ENCODE assay signal across 9 mouse cellular contexts in the genomic region with DNA sequence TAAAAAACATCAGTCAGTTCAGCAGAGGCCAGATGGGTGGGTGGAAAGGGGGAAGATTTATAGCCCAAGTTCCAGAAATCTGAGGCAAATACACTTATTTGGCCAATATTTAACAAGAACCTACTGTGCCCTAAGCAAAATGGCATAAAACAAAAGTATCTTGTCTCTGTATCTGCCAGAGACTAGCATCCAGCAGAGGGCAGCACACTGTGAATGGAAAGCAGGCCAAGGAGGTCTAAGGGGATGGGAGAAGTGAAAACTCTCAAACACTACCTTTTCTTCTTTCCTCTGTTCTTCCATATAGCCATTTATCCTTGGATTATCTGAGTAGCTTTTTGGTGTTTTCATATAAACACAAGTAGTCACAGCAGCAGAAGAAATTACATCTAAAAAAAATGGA.
DNase-seq lines count a peak whose midpoint lies in the region; ATAC-seq and TF ChIP-seq lines count a peak whose summit lies in the region.
"Had no signal": no experiment of that assay in that cellular context is flagged by ENCODE, and none has a peak within 500 bp of the region (broad histone marks: within the 10 kb centered on the region; RNA-seq: fewer than 3 reads in every experiment).

No protein-coding gene starts in this region.

- peak; percentile 12 for DNase-seq in heart, postnatal 0 days (ENCODE audit: low spot score)
- DNase-seq in heart, postnatal 25 days (ENCODE audit: low spot score): no peak
- DNase-seq in testis, postnatal 10 days (ENCODE audit: low spot score): peak; percentile 77
- DNase-seq in testis, postnatal 14 days (ENCODE audit: low spot score): no peak
- DNase-seq in kidney, postnatal 36 days: peak; percentile 13 to 80
- no peak for DNase-seq in thymus, postnatal 0 days (ENCODE audit: low spot score)

- no peak overlapping the region for H3K9ac ChIP-seq in heart, postnatal 0 days (replicated peaks; ENCODE audit: low read depth, low read length)
- H3K9ac ChIP-seq: neural tube, embryonic 13.5 days had no signal

- no peak overlapping the region for H3K4me2 ChIP-seq in heart, postnatal 0 days (ENCODE audit: low read depth, low read length)
- H3K4me2 ChIP-seq: neural tube, embryonic 13.5 days had no signal

- no peak for TF ChIP-seq POLR2A in cortical plate, adult 2 months (IDR thresholded peaks at IDR 0.05; ENCODE audit: extremely low read depth, insufficient read depth, low read length)

- no peak overlapping the region for H3K4me3 ChIP-seq in heart, postnatal 0 days (ENCODE audit: low read depth, low read length)
- H3K4me3 ChIP-seq in cortical plate, adult 2 months (ENCODE audit: insufficient read depth, low read length): no peak overlapping the region
- H3K4me3 ChIP-seq: neural tube, embryonic 13.5 days had no signal

- intact Hi-C loops in heart, postnatal 25 days (cut with DNase I): loop anchor here (10.0 kb wide), 1 partner anchor 1120 kb away; no protein-coding TSS in a partner anchor

- no peaks in the 10 kb centered on the region for H3K4me1 ChIP-seq in heart, postnatal 0 days (ENCODE audit: control insufficient read depth, insufficient read depth)
- H3K4me1 ChIP-seq in cortical plate, adult 2 months (ENCODE audit: control insufficient read depth, insufficient read depth, low read length): no peaks in the 10 kb centered on the region
- H3K4me1 ChIP-seq: neural tube, embryonic 13.5 days had no signal

- no peaks in the 10 kb centered on the region for H3K9me3 ChIP-seq in heart, postnatal 0 days (replicated peaks; ENCODE audit: control insufficient read depth, low read length)
- H3K9me3 ChIP-seq: neural tube, embryonic 13.5 days had no signal

- no peaks in the 10 kb centered on the region for H3K27me3 ChIP-seq in heart, postnatal 0 days (ENCODE audit: control insufficient read depth, insufficient read depth, low read length)
- H3K27me3 ChIP-seq: neural tube, embryonic 13.5 days had no signal

- no peaks in the 10 kb centered on the region for H3K36me3 ChIP-seq in heart, postnatal 0 days (replicated peaks; ENCODE audit: control insufficient read depth, insufficient read depth, low read length)
- H3K36me3 ChIP-seq: neural tube, embryonic 13.5 days had no signal

- TF ChIP-seq EP300 in heart, postnatal 0 days (IDR thresholded peaks at IDR 0.05; ENCODE audit: low read depth): no peak

- peak; percentile 66 for TF ChIP-seq CTCF in heart, postnatal 0 days (IDR thresholded peaks at IDR 0.05; ENCODE audit: low read depth)
- TF ChIP-seq CTCF in cortical plate, adult 2 months (IDR thresholded peaks at IDR 0.05; ENCODE audit: extremely low read depth, insufficient read depth, low read length): peak; percentile 59

- no peak overlapping the region for H3K27ac ChIP-seq in heart, postnatal 0 days (ENCODE audit: low read depth)
- no peak overlapping the region for H3K27ac ChIP-seq in cortical plate, adult 2 months (ENCODE audit: insufficient read depth, low read length)
- H3K27ac ChIP-seq: neural tube, embryonic 13.5 days had no signal

- no peak for ATAC-seq in heart, postnatal 0 days (ENCODE audit: insufficient read depth, low read depth)
- peak; percentile 83 for ATAC-seq in megakaryocyte-erythroid progenitor cell, adult 5-6 weeks (replicated peaks; ENCODE audit: low FRiP score, low TSS enrichment, poor library complexity, severe bottlenecking)

Comparison
In these comparisons a context has a peak if more than half of its experiments do, and no peak if none do; other contexts are left out.
1. DNase-seq: peak in heart, postnatal 0 days (single experiment), testis, postnatal 10 days (single experiment) and kidney, postnatal 36 days (2 of 2); none in heart, postnatal 25 days (single experiment), testis, postnatal 14 days (single experiment) and thymus, postnatal 0 days (single experiment).